Mouse (Mus musculus): Measurements from ENCODE around the gene Ddah2. TPM values are rescaled to one million over a fixed set of nuclear protein-coding genes. Genes with fewer than 3 reads are reported as not detected.

Ddah2 gene
- total and polyA plus RNA-seq, 3 experiments, result 8.6 to 11.1 TPM; not detected in 1

GRCm38 (mm10) chr17:35043794-35044193 is 15.0 kb upstream of the Ddah2 start:
- Histone ChIP-seq H3K9ac (ENCODE audit: control insufficient read depth, low read depth, low read length, poor library complexity, severe bottlenecking) (no peak overlapping the region), H3K27ac (ENCODE audit: control insufficient read depth, low read depth, low read length) (peak overlapping the region; percentile 15; the same call in 1 of the 2 replicates), H3K79me2 (ENCODE audit: control insufficient read depth, insufficient read depth, low read length, poor library complexity) (peaks cover 2% of the 10 kb centered on the region; the same call in 1 of the 2 replicates), H3K4me1 (ENCODE audit: control insufficient read depth in 1 of 2, insufficient read depth in 2 of 2, low read length in 2 of 2) (peaks cover 7 to 49% of the 10 kb centered on the region in 2 experiments), H3K4me3 (ENCODE audit: control insufficient read depth in 1 of 2, insufficient read depth in 1 of 2, low read depth in 2 of 2, low read length in 2 of 2) (no peak overlapping the region), H3K9me3 (replicated peaks; ENCODE audit: insufficient read depth, low read length) (no peaks in the 10 kb centered on the region), H3K27me3 (ENCODE audit: control insufficient read depth in 1 of 2, insufficient read depth in 2 of 2, low read length in 2 of 2) (no peaks in the 10 kb centered on the region), H3K36me3 (ENCODE audit: control insufficient read depth in 1 of 2, insufficient read depth in 2 of 2, low read length in 2 of 2) (peaks cover 0 to 34% of the 10 kb centered on the region in 2 experiments; a peak in 2 of 4 replicates)
- DNase-seq (ENCODE audit: low read depth, low spot score), result no peak
- TF ChIP-seq SMC3 (IDR thresholded peaks at IDR 0.05; ENCODE audit: low read depth, low read length) (no peak), POLR2AphosphoS2 (IDR thresholded peaks at IDR 0.05; ENCODE audit: low read length) (no peak), MYB (IDR thresholded peaks at IDR 0.05; ENCODE audit: low read depth, low read length) (no peak)

- peaks cover 7 to 41% of the 10 kb centered on the region in 2 experiments for H3K4me1 ChIP-seq (ENCODE audit: control insufficient read depth in 1 of 2, insufficient read depth in 2 of 2, low read length in 2 of 2)
- DNase-seq (ENCODE audit: low read depth, low spot score), result peak; percentile 77
- TF ChIP-seq MXI1 (IDR thresholded peaks at IDR 0.05; ENCODE audit: low read depth, low read length) (peak; percentile 43; the same call in 1 of the 2 replicates), MAX (IDR thresholded peaks at IDR 0.05; ENCODE audit: low read length) (peak; percentile 64; the same call in 1 of the 2 replicates), TAL1 (IDR thresholded peaks at IDR 0.05; ENCODE audit: low read length) (peak; percentile 58), EP300 (IDR thresholded peaks at IDR 0.05; ENCODE audit: low read depth in 1 of 2, low read length in 2 of 2) (peak; percentile 74 to 89), RAD21 (IDR thresholded peaks at IDR 0.05; ENCODE audit: low read depth, low read length) (no peak), BHLHE40 (IDR thresholded peaks at IDR 0.05; ENCODE audit: borderline replicate concordance, low read depth, low read length) (peak; percentile 53; the same call in 1 of the 2 replicates), GATA1 (IDR thresholded peaks at IDR 0.05; ENCODE audit: low read depth, low read length) (peak; percentile 93), NRF1 (IDR thresholded peaks at IDR 0.05; ENCODE audit: insufficient read depth, low read depth, low read length, poor library complexity, severe bottlenecking) (no peak), CHD2 (IDR thresholded peaks at IDR 0.05; ENCODE audit: low read length) (peak; percentile 59), NELFE (IDR thresholded peaks at IDR 0.05; ENCODE audit: low read depth, low read length) (peak; percentile 37; the same call in 1 of the 2 replicates), MAZ (IDR thresholded peaks at IDR 0.05; ENCODE audit: low read depth, low read length) (0 out of 2 replicates have a peak, but pooled peaks have one; percentile 20), MYC (IDR thresholded peaks at IDR 0.05; ENCODE audit: low read depth, low read length) (peak; percentile 83), SIN3A (IDR thresholded peaks at IDR 0.05; ENCODE audit: low read length) (peak; percentile 82), POLR2A (IDR thresholded peaks at IDR 0.05; ENCODE audit: control insufficient read depth in 1 of 2, insufficient read depth in 1 of 2, low read depth in 1 of 2, low read length in 2 of 2, poor library complexity in 1 of 2) (peak in 1 of 2 experiments; percentile 58; a peak in 2 of 4 replicates), MEF2A (IDR thresholded peaks at IDR 0.05; ENCODE audit: extremely low read depth, insufficient replicate concordance, low read depth, low read length, poor library complexity, severe bottlenecking) (no peak), HCFC1 (IDR thresholded peaks at IDR 0.05; ENCODE audit: low read depth, low read length) (0 out of 2 replicates have a peak, but pooled peaks have one; percentile 27), JUND (IDR thresholded peaks at IDR 0.05; ENCODE audit: low read depth, low read length) (0 out of 2 replicates have a peak, but pooled peaks have one; percentile 6), TCF12 (IDR thresholded peaks at IDR 0.05; ENCODE audit: low read depth, low read length) (peak; percentile 75), MYB (IDR thresholded peaks at IDR 0.05; ENCODE audit: low read depth, low read length) (no peak), E2F4 (IDR thresholded peaks at IDR 0.05; ENCODE audit: borderline replicate concordance, low read depth, low read length) (no peak), ETS1 (IDR thresholded peaks at IDR 0.05; ENCODE audit: low read depth, low read length) (peak; percentile 87), USF2 (IDR thresholded peaks at IDR 0.05; ENCODE audit: borderline replicate concordance in 1 of 2, insufficient read depth in 1 of 2, low read depth in 1 of 2, low read length in 2 of 2) (no peak), RCOR1 (IDR thresholded peaks at IDR 0.05; ENCODE audit: low read depth, low read length) (peak; percentile 87), UBTF (IDR thresholded peaks at IDR 0.05; ENCODE audit: borderline replicate concordance, insufficient read depth, low read depth, low read length) (no peak), USF1 (IDR thresholded peaks at IDR 0.05; ENCODE audit: low read depth, low read length) (peak; percentile 22; the same call in 1 of the 2 replicates), ZC3H11A (IDR thresholded peaks at IDR 0.05; ENCODE audit: low read depth, low read length) (no peak)
These were observed 13.7 kb upstream of the Ddah2 start for GRCm38 (mm10) chr17:35044904-35045806.

More at GRCm38 (mm10) chr17:35044904-35045806, 13.7 kb upstream of the Ddah2 start:
- Histone ChIP-seq H3K27ac (ENCODE audit: control insufficient read depth, low read depth, low read length) (peak overlapping the region; percentile 91), H3K9me3 (replicated peaks; ENCODE audit: insufficient read depth, low read length) (no peaks in the 10 kb centered on the region), H3K9ac (ENCODE audit: control insufficient read depth, low read depth, low read length, poor library complexity, severe bottlenecking) (peak overlapping the region; percentile 85), H3K79me2 (ENCODE audit: control insufficient read depth, insufficient read depth, low read length, poor library complexity) (peaks cover 7% of the 10 kb centered on the region), H3K4me3 (ENCODE audit: control insufficient read depth in 1 of 2, insufficient read depth in 1 of 2, low read depth in 2 of 2, low read length in 2 of 2) (peak overlapping the region; percentile 47 to 53; a peak in 3 of 4 replicates), H3K27me3 (ENCODE audit: control insufficient read depth in 1 of 2, insufficient read depth in 2 of 2, low read length in 2 of 2) (no peaks in the 10 kb centered on the region), H3K36me3 (ENCODE audit: control insufficient read depth in 1 of 2, insufficient read depth in 2 of 2, low read length in 2 of 2) (peaks cover 0 to 30% of the 10 kb centered on the region in 2 experiments; a peak in 2 of 4 replicates)

Data from MEL (cell line).